ENCODE assay signal across 10 mouse cellular contexts in the genomic region with DNA sequence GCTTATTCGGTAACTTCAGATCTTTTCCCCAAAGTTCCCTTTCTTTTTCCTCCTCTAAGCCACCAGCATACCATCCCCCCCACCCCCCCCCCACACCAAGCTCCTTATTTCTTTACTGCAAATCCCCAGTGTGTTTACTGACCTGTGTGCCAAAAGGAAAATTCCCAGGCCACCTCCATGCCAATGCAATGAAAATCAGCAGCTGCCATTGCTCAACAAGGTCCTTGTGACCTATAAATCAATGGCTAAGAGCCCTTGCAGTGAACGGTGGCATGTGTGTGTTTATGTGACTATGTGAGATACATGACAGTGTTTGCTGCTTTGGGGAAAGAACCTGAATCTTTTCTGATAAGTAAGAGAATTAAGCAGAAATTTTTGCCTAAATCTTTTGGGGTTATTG.
DNase-seq lines count a peak whose midpoint lies in the region; ATAC-seq and TF ChIP-seq lines count a peak whose summit lies in the region.
"Had no signal": no experiment of that assay in that cellular context is flagged by ENCODE, and none has a peak within 500 bp of the region (broad histone marks: within the 10 kb centered on the region; RNA-seq: fewer than 3 reads in every experiment).

No protein-coding gene starts in this region.

- TF ChIP-seq CTCF in stomach, postnatal 0 days (IDR thresholded peaks at IDR 0.05; ENCODE audit: low read depth) = no peak

- H3K27me3 ChIP-seq in lung, embryonic 15.5 days = no peaks in the 10 kb centered on the region
- H3K27me3 ChIP-seq in stomach, postnatal 0 days (ENCODE audit: control insufficient read depth, insufficient read depth, low read length) = no peaks in the 10 kb centered on the region
- H3K27me3 ChIP-seq: forebrain, embryonic 15.5 days had no signal

- WGBS in lung, embryonic 15.5 days = 14% methylated on average over 2 of the region's 2 CpGs
- WGBS in stomach, postnatal 0 days = 20% methylated on average over 2 of the region's 2 CpGs

- no peak for ATAC-seq in lung, embryonic 15.5 days (ENCODE audit: borderline replicate concordance, extremely low read depth, low FRiP score, low TSS enrichment)
- ATAC-seq in stomach, postnatal 0 days (ENCODE audit: low FRiP score, low TSS enrichment) = no peak
- ATAC-seq: forebrain, embryonic 15.5 days had no signal

- peak overlapping the region; percentile 43; the same call in 1 of the 2 replicates for H3K27ac ChIP-seq in lung, embryonic 15.5 days
- peak overlapping the region; percentile 88 for H3K27ac ChIP-seq in stomach, postnatal 0 days (replicated peaks)
- H3K27ac ChIP-seq: forebrain, embryonic 15.5 days had no signal

- no peak overlapping the region for H3K4me2 ChIP-seq in lung, embryonic 15.5 days
- no peak overlapping the region for H3K4me2 ChIP-seq in stomach, postnatal 0 days (replicated peaks; ENCODE audit: low read depth)
- H3K4me2 ChIP-seq: forebrain, embryonic 15.5 days had no signal

- no peak overlapping the region for H3K4me3 ChIP-seq in lung, embryonic 15.5 days
- no peak overlapping the region for H3K4me3 ChIP-seq in stomach, postnatal 0 days (ENCODE audit: low read depth, low read length)
- H3K4me3 ChIP-seq: forebrain, embryonic 15.5 days had no signal

- no peaks in the 10 kb centered on the region for H3K9me3 ChIP-seq in lung, embryonic 15.5 days
- no peaks in the 10 kb centered on the region for H3K9me3 ChIP-seq in stomach, postnatal 0 days (ENCODE audit: control insufficient read depth, low read length)
- H3K9me3 ChIP-seq: forebrain, embryonic 15.5 days had no signal

- H3K9ac ChIP-seq in lung, embryonic 15.5 days = no peak overlapping the region
- no peak overlapping the region for H3K9ac ChIP-seq in stomach, postnatal 0 days (ENCODE audit: low read length)
- H3K9ac ChIP-seq: forebrain, embryonic 15.5 days had no signal

- peak; percentile 39 for DNase-seq in embryo, embryonic 11 days
- no peak for DNase-seq in embryo, embryonic 10.5 days (ENCODE audit: low spot score)
- no peak for DNase-seq in lung, postnatal 14 days
- DNase-seq in kidney, postnatal 14 days = peak; percentile 33
- DNase-seq in stomach, postnatal 0 days (ENCODE audit: low spot score) = no peak
- no peak for DNase-seq in thymus, postnatal 10 days (ENCODE audit: low spot score in 2 of 2)
- no peak for DNase-seq in urinary bladder, postnatal 25 days (ENCODE audit: low spot score)
- DNase-seq: cerebellum, adult 18-20 months had no signal

- peaks cover 41% of the 10 kb centered on the region for H3K4me1 ChIP-seq in lung, embryonic 15.5 days
- H3K4me1 ChIP-seq in stomach, postnatal 0 days (replicated peaks; ENCODE audit: control insufficient read depth, insufficient read depth) = 0 out of 2 replicates have a peak, but pooled peaks cover 3% of the 10 kb centered on the region
- H3K4me1 ChIP-seq: forebrain, embryonic 15.5 days had no signal

- TF ChIP-seq EP300 in stomach, postnatal 0 days (optimal IDR thresholded peaks at IDR 0.05) = no peak

- no peaks in the 10 kb centered on the region for H3K36me3 ChIP-seq in lung, embryonic 15.5 days
- H3K36me3 ChIP-seq in stomach, postnatal 0 days (ENCODE audit: control insufficient read depth, insufficient read depth, low read length) = no peaks in the 10 kb centered on the region
- H3K36me3 ChIP-seq: forebrain, embryonic 15.5 days had no signal

Comparison
In these comparisons a context has a peak if more than half of its experiments do, and no peak if none do; other contexts are left out.
1. DNase-seq: peak in embryo, embryonic 11 days (single experiment) and kidney, postnatal 14 days (single experiment); none in embryo, embryonic 10.5 days (single experiment), lung, postnatal 14 days (single experiment), stomach, postnatal 0 days (single experiment), thymus, postnatal 10 days (0 of 2) and urinary bladder, postnatal 25 days (single experiment).